Mouse (Mus musculus) liver, embryonic 16.5 days (tissue): Measurements from ENCODE around the gene Slc25a3. TPM values are rescaled to one million over a fixed set of nuclear protein-coding genes. Genes with fewer than 3 reads are reported as not detected.
A peak's percentile ranks its signal among the peaks of the same experiment; 100 is the strongest.

Experiments
- ATAC-seq: fragments of 200-750 bp; cut with Nextera tagmentation; 2 replicates; pipeline ENCODE4 v1.8.0; 2017; ENCODE audit warnings: low read depth, mild to moderate bottlenecking, moderate number of reproducible peaks, moderate library complexity
- H3K27ac ChIP-seq: fragments of 300-500 bp; sonication (generic); 2 replicates; pipeline ENCODE4 v1.5.1; 2014; ENCODE audit warnings: mild to moderate bottlenecking, low read length
- H3K27me3 ChIP-seq: fragments of 300-500 bp; sonication (generic); 2 replicates; pipeline ENCODE4 v1.6.1; 2014; ENCODE audit warnings: low read depth, low read length, mixed read lengths; ENCODE audit not compliant: control insufficient read depth, insufficient read depth
- H3K36me3 ChIP-seq: fragments of 300-500 bp; sonication (generic); 2 replicates; pipeline ENCODE4 v1.6.1; 2014; ENCODE audit warnings: mild to moderate bottlenecking; ENCODE audit not compliant: control insufficient read depth, insufficient read depth
- H3K4me1 ChIP-seq: fragments of 300-500 bp; sonication (generic); 2 replicates; pipeline ENCODE4 v1.6.1; 2014; ENCODE audit warnings: low read depth, low read length, mixed read lengths; ENCODE audit not compliant: control insufficient read depth
- H3K4me2 ChIP-seq: fragments of 300-500 bp; sonication (generic); 2 replicates; pipeline ENCODE4 v1.6.1; 2014; ENCODE audit warnings: low read depth, low read length, mixed read lengths
- H3K4me3 ChIP-seq: fragments of 300-500 bp; sonication (generic); 2 replicates; pipeline ENCODE4 v1.5.1; 2014; ENCODE audit warnings: low read depth, mild to moderate bottlenecking, low read length
- H3K9ac ChIP-seq: fragments of 300-500 bp; sonication (generic); 2 replicates; pipeline ENCODE4 v1.6.1; 2014; ENCODE audit warnings: low read depth, low read length
- H3K9me3 ChIP-seq: fragments of 300-500 bp; sonication (generic); replicated peaks from 2 replicates; pipeline ENCODE4 v1.6.1; 2016; ENCODE audit warnings: low read length; ENCODE audit not compliant: control insufficient read depth
- WGBS: fragments of 180-500 bp; shearing (Covaris S2); extraction: QIAGEN DNeasy Blood & Tissue Kit; methylation state at CpG from one replicate; pipeline ENCODE4 v1.1.7; 2014; ENCODE audit not compliant: insufficient replicate concordance; 5-methylcytosine and 5-hydroxymethylcytosine counted together
- polyA plus RNA-seq: library from polyadenylated mRNA; unstranded; fragments of >200 nt; fragmentation: Nextera tagmentation; extraction: Ambion mirVana; gene quantifications from 2 replicates; pipeline ENCODE4 v1.2.1, GENCODE M21; 2015

The Slc25a3 gene
- polyA plus RNA-seq: 184 and 186 TPM in 2 replicates

- no peaks in the 10 kb centered on the region for H3K27me3 ChIP-seq
Measured at GRCm38 (mm10) chr10:91123828-91124822, at the start of gene Slc25a3. Slc25a3 (minus strand) TSS chr10:91124059.

GRCm38 (mm10) chr10:91172329-91173100 lies 48.7 kb upstream of the Slc25a3 start:
- ATAC-seq: no peak
- Histone ChIP-seq H3K27me3 (no peaks in the 10 kb centered on the region), H3K9me3 (no peaks in the 10 kb centered on the region), H3K4me2 (peak overlapping the region; percentile 95), H3K9ac (peak overlapping the region; percentile 99), H3K27ac (peak overlapping the region; percentile 100), H3K36me3 (no peaks in the 10 kb centered on the region), H3K4me3 (peak overlapping the region; percentile 98), H3K4me1 (peaks cover 23% of the 10 kb centered on the region)
- WGBS: 63% methylated on average over 14 of the region's 14 CpGs

More at GRCm38 (mm10) chr10:91123828-91124822, at the start of gene Slc25a3:
- ATAC-seq: peak; percentile 99
- peaks cover 18% of the 10 kb centered on the region for H3K36me3 ChIP-seq
- peak within 1 kb of the TSS; percentile 95 for H3K4me3 ChIP-seq
- 9% methylated on average over 59 of the region's 59 CpGs for WGBS
- peaks cover 17% of the 10 kb centered on the region for H3K4me1 ChIP-seq
- peak within 1 kb of the TSS; percentile 85 for H3K4me2 ChIP-seq
- peak within 1 kb of the TSS; percentile 93 for H3K27ac ChIP-seq
- H3K9ac ChIP-seq: peak within 1 kb of the TSS; percentile 96
- H3K9me3 ChIP-seq: no peaks in the 10 kb centered on the region

GRCm38 (mm10) chr10:91171455-91172328 lies 47.8 kb upstream of the Slc25a3 start:
- Histone ChIP-seq H3K27ac (peak overlapping the region; percentile 100), H3K4me3 (peak overlapping the region; percentile 98), H3K4me1 (peaks cover 28% of the 10 kb centered on the region), H3K36me3 (no peaks in the 10 kb centered on the region), H3K4me2 (peak overlapping the region; percentile 95), H3K9ac (peak overlapping the region; percentile 100), H3K9me3 (no peaks in the 10 kb centered on the region), H3K27me3 (no peaks in the 10 kb centered on the region)
- under 1% methylated on average over 67 of the region's 68 CpGs for WGBS
- ATAC-seq: peak; percentile 96

GRCm38 (mm10) chr10:91171041-91171440 lies 47.2 kb upstream of the Slc25a3 start:
- peaks cover 4% of the 10 kb centered on the region for H3K36me3 ChIP-seq
- H3K9me3 ChIP-seq: no peaks in the 10 kb centered on the region
- peak overlapping the region; percentile 95 for H3K4me2 ChIP-seq
- H3K27ac ChIP-seq: peak overlapping the region; percentile 100
- H3K4me1 ChIP-seq: peaks cover 33% of the 10 kb centered on the region
- ATAC-seq: peak; percentile 9
- H3K27me3 ChIP-seq: no peaks in the 10 kb centered on the region
- H3K9ac ChIP-seq: peak overlapping the region; percentile 100
- 0% methylated on average over 31 of the region's 59 CpGs for WGBS
- H3K4me3 ChIP-seq: peak overlapping the region; percentile 98

- under 1% methylated on average over 50 of the region's 50 CpGs for WGBS
- Histone ChIP-seq H3K9me3 (no peaks in the 10 kb centered on the region), H3K4me2 (peak overlapping the region; percentile 95), H3K4me3 (peak overlapping the region; percentile 98), H3K27ac (peak overlapping the region; percentile 100), H3K9ac (peak overlapping the region; percentile 100), H3K4me1 (peaks cover 34% of the 10 kb centered on the region), H3K36me3 (peaks cover 11% of the 10 kb centered on the region), H3K27me3 (no peaks in the 10 kb centered on the region)
- ATAC-seq: peak; percentile 25
Measured at GRCm38 (mm10) chr10:91170143-91170941, 46.5 kb upstream of the Slc25a3 start.

- Histone ChIP-seq H3K4me1 (peaks cover 34% of the 10 kb centered on the region), H3K27ac (peak overlapping the region; percentile 100), H3K9ac (peak overlapping the region; percentile 100), H3K27me3 (no peaks in the 10 kb centered on the region), H3K9me3 (no peaks in the 10 kb centered on the region), H3K36me3 (peaks cover 18% of the 10 kb centered on the region), H3K4me2 (peak overlapping the region; percentile 72), H3K4me3 (peak overlapping the region; percentile 98)
- WGBS: 11% methylated on average over 17 of the region's 17 CpGs
- no peak for ATAC-seq
Measured at GRCm38 (mm10) chr10:91169414-91170065, 45.7 kb upstream of the Slc25a3 start.

- Histone ChIP-seq H3K4me3 (peak overlapping the region; percentile 98), H3K36me3 (peaks cover 37% of the 10 kb centered on the region), H3K9me3 (no peaks in the 10 kb centered on the region), H3K4me2 (peak overlapping the region; percentile 72), H3K27ac (no peak overlapping the region), H3K27me3 (no peaks in the 10 kb centered on the region), H3K9ac (peak overlapping the region; percentile 36; the same call in 1 of the 2 replicates), H3K4me1 (peaks cover 36% of the 10 kb centered on the region)
- no peak for ATAC-seq
- 61% methylated on average over 7 of the region's 7 CpGs for WGBS
Measured at GRCm38 (mm10) chr10:91167352-91167751, 43.5 kb upstream of the Slc25a3 start.
